Comparison of ENCODE assay signal across 14 mouse cellular contexts in the genomic region with DNA sequence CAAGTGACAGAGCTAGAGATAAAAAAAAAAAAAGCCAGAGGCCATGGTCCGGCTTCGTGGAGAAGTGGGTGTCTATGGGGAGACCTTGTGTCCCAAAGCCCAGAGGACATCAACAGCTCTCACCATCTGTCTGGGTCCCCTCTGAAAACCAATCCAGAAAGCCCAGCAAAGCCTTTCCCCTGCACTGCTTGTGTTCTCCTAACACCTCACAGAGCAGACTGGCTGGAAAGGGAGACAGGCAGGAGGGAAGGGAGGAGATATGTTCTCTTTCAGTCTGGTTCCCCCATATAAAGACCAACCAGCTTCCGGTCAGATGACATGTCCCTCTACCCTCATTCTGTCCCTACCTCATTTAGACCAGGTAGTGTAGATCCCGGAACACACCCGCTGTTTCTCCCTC. TPM values are rescaled to one million over a fixed set of nuclear protein-coding genes. Genes with fewer than 3 reads are reported as not detected.
DNase-seq lines count a peak whose midpoint lies in the region; ATAC-seq and TF ChIP-seq lines count a peak whose summit lies in the region.
"Had no signal": no experiment of that assay in that cellular context is flagged by ENCODE, and none has a peak within 500 bp of the region (broad histone marks: within the 10 kb centered on the region; RNA-seq: fewer than 3 reads in every experiment).

No protein-coding gene starts in this region.

- H3K4me3 ChIP-seq in heart, embryonic 10.5 days, result no peak overlapping the region
- H3K4me3 ChIP-seq in forebrain, embryonic 16.5 days (replicated peaks; ENCODE audit: low read length), result peak overlapping the region; percentile 87
- H3K4me3 ChIP-seq in midbrain, embryonic 10.5 days, result peak overlapping the region; percentile 83
- no peak overlapping the region for H3K4me3 ChIP-seq in stomach, postnatal 0 days (ENCODE audit: low read depth, low read length)

- intact Hi-C loops in heart, postnatal 36 days (cut with DNase I), result loop anchor here (5.0 to 10.0 kb wide), 3 partner anchors 316 to 1039 kb away; no protein-coding TSS in a partner anchor

- no peak for TF ChIP-seq EP300 in stomach, postnatal 0 days (optimal IDR thresholded peaks at IDR 0.05)

- no peaks in the 10 kb centered on the region for H3K9me3 ChIP-seq in heart, embryonic 10.5 days
- no peaks in the 10 kb centered on the region for H3K9me3 ChIP-seq in forebrain, embryonic 16.5 days (ENCODE audit: control insufficient read depth, low read length)
- no peaks in the 10 kb centered on the region for H3K9me3 ChIP-seq in midbrain, embryonic 10.5 days (replicated peaks)
- H3K9me3 ChIP-seq in stomach, postnatal 0 days (ENCODE audit: control insufficient read depth, low read length), result no peaks in the 10 kb centered on the region

- no peaks in the 10 kb centered on the region for H3K36me3 ChIP-seq in heart, embryonic 10.5 days
- H3K36me3 ChIP-seq in forebrain, embryonic 16.5 days (ENCODE audit: control insufficient read depth, insufficient read depth), result no peaks in the 10 kb centered on the region
- H3K36me3 ChIP-seq in midbrain, embryonic 10.5 days, result no peaks in the 10 kb centered on the region
- H3K36me3 ChIP-seq in stomach, postnatal 0 days (ENCODE audit: control insufficient read depth, insufficient read depth, low read length), result no peaks in the 10 kb centered on the region

- peaks cover 36% of the 10 kb centered on the region for H3K4me1 ChIP-seq in heart, embryonic 10.5 days
- H3K4me1 ChIP-seq in forebrain, embryonic 16.5 days (replicated peaks; ENCODE audit: control insufficient read depth, insufficient read depth, low read length), result peaks cover 20% of the 10 kb centered on the region
- H3K4me1 ChIP-seq in midbrain, embryonic 10.5 days, result peaks cover 35% of the 10 kb centered on the region
- no peaks in the 10 kb centered on the region for H3K4me1 ChIP-seq in stomach, postnatal 0 days (replicated peaks; ENCODE audit: control insufficient read depth, insufficient read depth)

- peak; percentile 63 for DNase-seq in heart, embryonic 10.5 days (ENCODE audit: low spot score)
- DNase-seq in heart, postnatal 36 days, result no peak
- no peak for DNase-seq in midbrain, embryonic 10.5 days (ENCODE audit: low spot score)
- DNase-seq in stomach, postnatal 0 days (ENCODE audit: low spot score), result peak; percentile 6
- DNase-seq in ovary, adult 18-20 months (ENCODE audit: low spot score), result no peak
- no peak for DNase-seq in spleen, postnatal 4 days (ENCODE audit: low spot score in 2 of 2)
- DNase-seq: heart, postnatal 4 days; kidney, adult 9 months; thymus, adult 18-20 months had no signal

- TF ChIP-seq CTCF in stomach, postnatal 0 days (IDR thresholded peaks at IDR 0.05; ENCODE audit: low read depth), result no peak

- no peak overlapping the region for H3K27ac ChIP-seq in heart, embryonic 10.5 days
- no peak overlapping the region for H3K27ac ChIP-seq in forebrain, embryonic 16.5 days (ENCODE audit: low read length)
- no peak overlapping the region for H3K27ac ChIP-seq in midbrain, embryonic 10.5 days (replicated peaks)
- no peak overlapping the region for H3K27ac ChIP-seq in stomach, postnatal 0 days (replicated peaks)

- WGBS in heart, embryonic 10.5 days, result 32% methylated on average over 5 of the region's 5 CpGs
- 66% methylated on average over 5 of the region's 5 CpGs for WGBS in forebrain, embryonic 16.5 days
- 57% methylated on average over 5 of the region's 5 CpGs for WGBS in midbrain, embryonic 10.5 days
- 63% methylated on average over 5 of the region's 5 CpGs for WGBS in stomach, postnatal 0 days

- no peak for ATAC-seq in forebrain, embryonic 16.5 days
- no peak for ATAC-seq in stomach, postnatal 0 days (ENCODE audit: low FRiP score, low TSS enrichment)
- ATAC-seq: activated CD4-positive, CD25-positive, alpha-beta regulatory T cell, adult 4 months; lung, postnatal 0 days had no signal

- H3K9ac ChIP-seq in forebrain, embryonic 16.5 days (replicated peaks; ENCODE audit: low read depth, low read length), result peak overlapping the region; percentile 86
- no peak overlapping the region for H3K9ac ChIP-seq in stomach, postnatal 0 days (ENCODE audit: low read length)

- H3K27me3 ChIP-seq in heart, embryonic 10.5 days (ENCODE audit: insufficient read depth, poor library complexity, severe bottlenecking), result peaks cover 98% of the 10 kb centered on the region
- H3K27me3 ChIP-seq in forebrain, embryonic 16.5 days (replicated peaks; ENCODE audit: control insufficient read depth, insufficient read depth, low read length), result peaks cover 15% of the 10 kb centered on the region
- peaks cover 95% of the 10 kb centered on the region for H3K27me3 ChIP-seq in midbrain, embryonic 10.5 days (ENCODE audit: low read depth, poor library complexity, severe bottlenecking)
- H3K27me3 ChIP-seq in stomach, postnatal 0 days (ENCODE audit: control insufficient read depth, insufficient read depth, low read length), result peaks cover 18% of the 10 kb centered on the region

- H3K4me2 ChIP-seq in forebrain, embryonic 16.5 days (ENCODE audit: low read length), result peak overlapping the region; percentile 99
- H3K4me2 ChIP-seq in stomach, postnatal 0 days (replicated peaks; ENCODE audit: low read depth), result no peak overlapping the region
- H3K4me2 ChIP-seq: liver, embryonic 11.5 days had no signal

RNA-seq across cellular contexts. Expression of a gene that starts 3.3 kb away (rescaled TPM):
- 0.52 and 1.3 TPM in 2 replicates for polyA plus RNA-seq in heart, embryonic 10.5 days (2016; fragmentation: Nextera tagmentation; extraction: Ambion mirVana)
- total RNA-seq in heart, postnatal 36 days (2021), result 10 to 100 TPM; 15.5 to 22.4 TPM
- polyA plus RNA-seq in forebrain, embryonic 16.5 days (2015; fragmentation: Nextera tagmentation; extraction: Ambion mirVana), result 45.4 and 48.8 TPM in 2 replicates
- polyA plus RNA-seq in midbrain, embryonic 10.5 days (2016; fragmentation: Nextera tagmentation; extraction: Ambion mirVana), result 9.5 and 14.7 TPM in 2 replicates
- 1.0 and 1.1 TPM in 2 replicates for polyA plus RNA-seq in stomach, postnatal 0 days (2015; fragmentation: Nextera tagmentation; extraction: Ambion mirVana)
- total RNA-seq: monocyte, adult 5-6 weeks had no signal
- polyA plus RNA-seq: activated CD4-positive, CD25-positive, alpha-beta regulatory T cell, adult 4 months had no signal

Comparison
In these comparisons a context has a peak if more than half of its experiments do, and no peak if none do; other contexts are left out.
1. DNase-seq: peak in heart, embryonic 10.5 days (single experiment) and stomach, postnatal 0 days (single experiment); none in heart, postnatal 36 days (0 of 2), midbrain, embryonic 10.5 days (single experiment), ovary, adult 18-20 months (single experiment) and spleen, postnatal 4 days (0 of 2).
2. H3K4me3 ChIP-seq: peak in forebrain, embryonic 16.5 days (single experiment) and midbrain, embryonic 10.5 days (single experiment); none in heart, embryonic 10.5 days (single experiment) and stomach, postnatal 0 days (single experiment).